Mouse (Mus musculus): ENCODE measurements around the gene Dgki.

Dgki gene

GRCm38 (mm10) chr6:37060114-37060513, 239.9 kb downstream of the Dgki start:
- DNase-seq (ENCODE audit: low spot score) = no peak

- DNase-seq (ENCODE audit: low spot score) = no peak
Measured at GRCm38 (mm10) chr6:37057957-37058356, 242.0 kb downstream of the Dgki start.

- DNase-seq (ENCODE audit: low spot score) = no peak
Measured at GRCm38 (mm10) chr6:37057536-37057935, 242.4 kb downstream of the Dgki start.

- DNase-seq (ENCODE audit: low spot score) = no peak
Measured at GRCm38 (mm10) chr6:37055634-37056033, 244.3 kb downstream of the Dgki start.

GRCm38 (mm10) chr6:37055128-37055527, 244.9 kb downstream of the Dgki start:
- DNase-seq (ENCODE audit: low spot score) = no peak

GRCm38 (mm10) chr6:37054435-37055020, 245.5 kb downstream of the Dgki start:
- DNase-seq (ENCODE audit: low spot score) = peak; percentile 8

GRCm38 (mm10) chr6:37053411-37053810, 246.6 kb downstream of the Dgki start:
- DNase-seq (ENCODE audit: low spot score) = no peak

- no peak for DNase-seq (ENCODE audit: low spot score)
Measured at GRCm38 (mm10) chr6:37051652-37052051, 248.3 kb downstream of the Dgki start.

- no peak for DNase-seq (ENCODE audit: low spot score)
Measured at GRCm38 (mm10) chr6:37051150-37051549, 248.8 kb downstream of the Dgki start.

- DNase-seq (ENCODE audit: low spot score) = no peak
Measured at GRCm38 (mm10) chr6:37047611-37048129, 252.3 kb downstream of the Dgki start.

GRCm38 (mm10) chr6:37046152-37046788, 253.7 kb downstream of the Dgki start:
- peak; percentile 12 for DNase-seq (ENCODE audit: low spot score)

GRCm38 (mm10) chr6:37044796-37045195, 255.2 kb downstream of the Dgki start:
- DNase-seq (ENCODE audit: low spot score) = no peak

GRCm38 (mm10) chr6:37038444-37038843, 261.5 kb downstream of the Dgki start:
- no peak for DNase-seq (ENCODE audit: low spot score)

GRCm38 (mm10) chr6:37037115-37037908, 262.7 kb downstream of the Dgki start:
- no peak for DNase-seq (ENCODE audit: low spot score)

- no peak for DNase-seq (ENCODE audit: low spot score)
Measured at GRCm38 (mm10) chr6:37035681-37036080, 264.3 kb downstream of the Dgki start.

GRCm38 (mm10) chr6:37030986-37031385, 269.0 kb downstream of the Dgki start:
- DNase-seq (ENCODE audit: low spot score) = no peak

- DNase-seq (ENCODE audit: low spot score) = no peak
Measured at GRCm38 (mm10) chr6:37030402-37030801, 269.6 kb downstream of the Dgki start.

- DNase-seq (ENCODE audit: low spot score) = no peak
Measured at GRCm38 (mm10) chr6:37028841-37029240, 271.1 kb downstream of the Dgki start.

- no peak for DNase-seq (ENCODE audit: low spot score)
Measured at GRCm38 (mm10) chr6:37028300-37028699, 271.7 kb downstream of the Dgki start.

- no peak for DNase-seq (ENCODE audit: low spot score)
Measured at GRCm38 (mm10) chr6:37026343-37027243, 273.4 kb downstream of the Dgki start.

GRCm38 (mm10) chr6:37016046-37016445, 283.9 kb downstream of the Dgki start:
- DNase-seq (ENCODE audit: low spot score) = no peak

- DNase-seq (ENCODE audit: low spot score) = no peak
Measured at GRCm38 (mm10) chr6:37011597-37011996, 288.4 kb downstream of the Dgki start.
